Mouse (Mus musculus): Measurements from ENCODE around the gene Gm49776. TPM values are rescaled to one million over a fixed set of nuclear protein-coding genes. Genes with fewer than 3 reads are reported as not detected.
"Not testable (repeated sequence)": the region's sequence is repeated elsewhere in the genome, so short reads cannot be mapped to it uniquely, and the experiment has no call there.

Gm49776 gene
- total RNA-seq, 2 experiments from 2014 or later, result not detected

GRCm38 (mm10) chr16:18211417-18212171 lies 46.5 kb downstream of the Gm49776 start:
- peak; percentile 75 for ATAC-seq (replicated peaks; ENCODE audit: poor library complexity, severe bottlenecking)

- peak; percentile 78 for ATAC-seq (replicated peaks; ENCODE audit: poor library complexity, severe bottlenecking)
Measured at GRCm38 (mm10) chr16:18210701-18211416, 47.3 kb downstream of the Gm49776 start.

- no peak for ATAC-seq (replicated peaks; ENCODE audit: poor library complexity, severe bottlenecking)
Measured at GRCm38 (mm10) chr16:18203430-18204091, 54.6 kb downstream of the Gm49776 start.

- ATAC-seq (replicated peaks; ENCODE audit: poor library complexity, severe bottlenecking), result peak; percentile 78
Measured at GRCm38 (mm10) chr16:18202061-18202460, 56.1 kb downstream of the Gm49776 start.

GRCm38 (mm10) chr16:18201620-18202019 lies 56.5 kb downstream of the Gm49776 start:
- ATAC-seq (replicated peaks; ENCODE audit: poor library complexity, severe bottlenecking), result no peak

GRCm38 (mm10) chr16:18200062-18200461 lies 58.1 kb downstream of the Gm49776 start:
- ATAC-seq (replicated peaks; ENCODE audit: poor library complexity, severe bottlenecking), result no peak

- no peak for ATAC-seq (replicated peaks; ENCODE audit: poor library complexity, severe bottlenecking)
Measured at GRCm38 (mm10) chr16:18198365-18199098, 59.6 kb downstream of the Gm49776 start.

GRCm38 (mm10) chr16:18197881-18198280 lies 60.2 kb downstream of the Gm49776 start:
- ATAC-seq (replicated peaks; ENCODE audit: poor library complexity, severe bottlenecking), result no peak

GRCm38 (mm10) chr16:18195561-18195960 lies 62.6 kb downstream of the Gm49776 start:
- not testable (repeated sequence) for ATAC-seq (replicated peaks; ENCODE audit: poor library complexity, severe bottlenecking)

Other genes starting within 250 kb of the Gm49776 start
- 22.3 and 53.9 TPM in 2 replicates for gene Dgcr6, start 205.5 kb downstream of the Gm49776 start, total RNA-seq (2014; fragmentation: Nextera tagmentation)
- gene Dgcr6, start 205.5 kb downstream of the Gm49776 start, total RNA-seq (2017), result 19.7 and 24.1 TPM in 2 replicates
- 30.0 and 39.3 TPM in 2 replicates for gene Prodh, start 168.1 kb downstream of the Gm49776 start, total RNA-seq (2014; fragmentation: Nextera tagmentation)
- 57.8 and 64.9 TPM in 2 replicates for gene Prodh, start 168.1 kb downstream of the Gm49776 start, total RNA-seq (2017)
- 4.5 and 14.7 TPM in 2 replicates for gene Rtn4r, start 130.7 kb downstream of the Gm49776 start, total RNA-seq (2014; fragmentation: Nextera tagmentation)
- gene Rtn4r, start 130.7 kb downstream of the Gm49776 start, total RNA-seq (2017), result 2.7 and 2.9 TPM in 2 replicates
- not detected in 2 replicates for gene Ccdc188, start 40.4 kb downstream of the Gm49776 start, total RNA-seq (2014; fragmentation: Nextera tagmentation)
- not detected in 2 replicates for gene Ccdc188, start 40.4 kb downstream of the Gm49776 start, total RNA-seq (2017)
- 9.7 and 11.4 TPM in 2 replicates for gene Zdhhc8, start 23.2 kb downstream of the Gm49776 start, total RNA-seq (2014; fragmentation: Nextera tagmentation)
- gene Zdhhc8, start 23.2 kb downstream of the Gm49776 start, total RNA-seq (2017), result 2.3 and 3.6 TPM in 2 replicates
- gene Trmt2a, start 9.6 kb downstream of the Gm49776 start, total RNA-seq (2014; fragmentation: Nextera tagmentation), result 153 and 177 TPM in 2 replicates
- 99.7 and 109 TPM in 2 replicates for gene Trmt2a, start 9.6 kb downstream of the Gm49776 start, total RNA-seq (2017)
- 485 and 506 TPM in 2 replicates for gene Ranbp1, start 9.6 kb downstream of the Gm49776 start, total RNA-seq (2014; fragmentation: Nextera tagmentation)
- 446 and 556 TPM in 2 replicates for gene Ranbp1, start 9.6 kb downstream of the Gm49776 start, total RNA-seq (2017)
- 48.5 and 52.2 TPM in 2 replicates for gene Dgcr8, start 30.9 kb upstream of the Gm49776 start, total RNA-seq (2014; fragmentation: Nextera tagmentation)
- 46.3 and 54.4 TPM in 2 replicates for gene Dgcr8, start 30.9 kb upstream of the Gm49776 start, total RNA-seq (2017)
- gene Tango2, start 89.8 kb upstream of the Gm49776 start, total RNA-seq (2014; fragmentation: Nextera tagmentation), result 20.3 and 30.5 TPM in 2 replicates
- 5.4 and 8.8 TPM in 2 replicates for gene Tango2, start 89.8 kb upstream of the Gm49776 start, total RNA-seq (2017)
- gene Arvcf, start 89.9 kb upstream of the Gm49776 start, total RNA-seq (2014; fragmentation: Nextera tagmentation), result 1.8 and 1.9 TPM in 2 replicates
- 0.21 and 2.8 TPM in 2 replicates for gene Arvcf, start 89.9 kb upstream of the Gm49776 start, total RNA-seq (2017)
- 13.1 and 28.8 TPM in 2 replicates for gene Txnrd2, start 168.1 kb upstream of the Gm49776 start, total RNA-seq (2014; fragmentation: Nextera tagmentation)
- 8.8 and 9.7 TPM in 2 replicates for gene Txnrd2, start 168.1 kb upstream of the Gm49776 start, total RNA-seq (2017)
- gene Comt, start 168.5 kb upstream of the Gm49776 start, total RNA-seq (2014; fragmentation: Nextera tagmentation), result 40.4 and 48.4 TPM in 2 replicates
- gene Comt, start 168.5 kb upstream of the Gm49776 start, total RNA-seq (2017), result 34.1 and 34.6 TPM in 2 replicates
- 9.5 and 13.8 TPM in 2 replicates for gene Gnb1l, start 240.4 kb upstream of the Gm49776 start, total RNA-seq (2014; fragmentation: Nextera tagmentation)
- 3.3 and 7.5 TPM in 2 replicates for gene Gnb1l, start 240.4 kb upstream of the Gm49776 start, total RNA-seq (2017)
- 9.0 and 16.0 TPM in 2 replicates for gene Rtl10, start 240.6 kb upstream of the Gm49776 start, total RNA-seq (2014; fragmentation: Nextera tagmentation)
- gene Rtl10, start 240.6 kb upstream of the Gm49776 start, total RNA-seq (2017), result 0.88 and 2.4 TPM in 2 replicates

All from granulocyte monocyte progenitor cell, adult 5-6 weeks (primary cell).